Mouse (Mus musculus) myocyte (in vitro differentiated cells): ENCODE measurements around the gene Eif3i. TPM values are rescaled to one million over a fixed set of nuclear protein-coding genes. Genes with fewer than 3 reads are reported as not detected.

Experiments
- H3K27me3 ChIP-seq: one replicate; pipeline ENCODE4 v1.6.1; 2011; ENCODE audit not compliant: control insufficient read depth, insufficient read depth, insufficient read length
- H3K36me3 ChIP-seq: one replicate; pipeline ENCODE4 v1.6.1; 2011; ENCODE audit not compliant: control insufficient read depth, insufficient read depth
- H3K4me2 ChIP-seq: one replicate; pipeline ENCODE4 v1.6.1; 2011; ENCODE audit warnings: low read depth, control low read depth
- H3K4me3 ChIP-seq: one replicate; pipeline ENCODE4 v1.5.1; 2011; ENCODE audit warnings: mild to moderate bottlenecking, control low read depth, moderate library complexity
- H3K79me2 ChIP-seq: one replicate; pipeline ENCODE4 v1.6.1; 2011; ENCODE audit not compliant: control insufficient read depth, insufficient read depth
- H3ac ChIP-seq: one replicate; pipeline ENCODE4 v1.6.1; 2011; ENCODE audit not compliant: control insufficient read depth, insufficient read length
- CEBPB ChIP-seq: IDR thresholded peaks from 2 replicates; pipeline ENCODE4 v1.6.1; 2011; ENCODE audit warnings: mild to moderate bottlenecking, moderate library complexity; ENCODE audit not compliant: poor library complexity, insufficient read depth, severe bottlenecking
- E2F4 ChIP-seq: IDR thresholded peaks from one replicate; pipeline ENCODE4 v1.6.1; 2011; ENCODE audit warnings: mild to moderate bottlenecking, control low read depth, moderate library complexity; ENCODE audit not compliant: insufficient read depth
- MAX ChIP-seq: IDR thresholded peaks from one replicate; pipeline ENCODE4 v1.6.1; 2011; ENCODE audit warnings: low read depth, mild to moderate bottlenecking, control low read depth
- MYOD1 ChIP-seq, 3 experiments: IDR thresholded peaks; one replicate each; pipeline ENCODE4 v1.6.1; 2011; ENCODE audit warnings: control low read depth in 2 of 3, low read depth in 2 of 3, mild to moderate bottlenecking in 2 of 3, moderate library complexity in 1 of 3; ENCODE audit not compliant: insufficient read length in 2 of 3, control insufficient read depth in 1 of 3
- MYOG ChIP-seq, 3 experiments: IDR thresholded peaks; one replicate each; pipeline ENCODE4 v1.6.1; 2011; ENCODE audit warnings: control low read depth in 2 of 3, low read depth in 2 of 3, mild to moderate bottlenecking in 2 of 3; ENCODE audit not compliant: insufficient read length in 2 of 3, control insufficient read depth in 1 of 3, insufficient read depth in 1 of 3
- POLR2A ChIP-seq: IDR thresholded peaks from one replicate; pipeline ENCODE4 v1.6.1; 2011; ENCODE audit warnings: low read depth, mild to moderate bottlenecking, control low read depth, moderate library complexity; ENCODE audit not compliant: insufficient read length
- POLR2AphosphoS2 ChIP-seq: IDR thresholded peaks from one replicate; pipeline ENCODE4 v1.6.1; 2011; ENCODE audit warnings: low read depth, control low read depth; ENCODE audit not compliant: insufficient read length
- REST ChIP-seq: IDR thresholded peaks from one replicate; pipeline ENCODE4 v1.6.1; 2011; ENCODE audit warnings: mild to moderate bottlenecking, control low read depth, moderate library complexity; ENCODE audit not compliant: insufficient read depth, insufficient read length
- SRF ChIP-seq: IDR thresholded peaks from one replicate; pipeline ENCODE4 v1.6.1; 2011; ENCODE audit warnings: low read depth; ENCODE audit not compliant: control insufficient read depth, insufficient read length
- TCF12 ChIP-seq: IDR thresholded peaks from one replicate; pipeline ENCODE4 v1.6.1; 2011; ENCODE audit warnings: mild to moderate bottlenecking, control low read depth; ENCODE audit not compliant: poor library complexity, insufficient read depth, severe bottlenecking
- TCF3 ChIP-seq: IDR thresholded peaks from one replicate; pipeline ENCODE4 v1.6.1; 2011; ENCODE audit warnings: low read depth, control low read depth; ENCODE audit not compliant: insufficient read length
- USF1 ChIP-seq: IDR thresholded peaks from one replicate; pipeline ENCODE4 v1.6.1; 2011; ENCODE audit warnings: low read depth, mild to moderate bottlenecking, control low read depth, moderate library complexity
- polyA plus RNA-seq: library from polyadenylated mRNA; unstranded; fragments of >200 nt; fragmentation: generic; extraction: Trizol; gene quantifications from one replicate; pipeline ENCODE4 v1.2.1, GENCODE M21; 2012; ENCODE audit warnings: missing spikeins

The Eif3i gene
- polyA plus RNA-seq, 1 experiment, result 358 TPM

GRCm38 (mm10) chr4:129626035-129626434 is 25.6 kb upstream of the Eif3i start:
- H3K27me3 ChIP-seq, result no peaks in the 10 kb centered on the region

GRCm38 (mm10) chr4:129625496-129625895 is 25.0 kb upstream of the Eif3i start:
- no peak overlapping the region for H3K4me2 ChIP-seq
- H3K27me3 ChIP-seq, result no peaks in the 10 kb centered on the region
- no peaks in the 10 kb centered on the region for H3K79me2 ChIP-seq
- TF ChIP-seq CEBPB (no peak), TCF12 (no peak), POLR2A (no peak), REST (no peak), MAX (no peak), USF1 (no peak), MYOG (IDR thresholded peaks at IDR 0.05; ENCODE audit: control insufficient read depth in 1 of 3, insufficient read depth in 1 of 3, insufficient read length in 2 of 3, low read depth in 2 of 3) (no peak), E2F4 (no peak), MYOD1 (IDR thresholded peaks at IDR 0.05; ENCODE audit: control insufficient read depth in 1 of 3, insufficient read length in 2 of 3, low read depth in 2 of 3) (no peak), POLR2AphosphoS2 (no peak), SRF (no peak), TCF3 (no peak)
- H3ac ChIP-seq, result no peak overlapping the region
- H3K36me3 ChIP-seq, result peaks cover 6% of the 10 kb centered on the region
- no peak overlapping the region for H3K4me3 ChIP-seq

More at GRCm38 (mm10) chr4:129626035-129626434, 25.6 kb upstream of the Eif3i start:
- peaks cover 6% of the 10 kb centered on the region for H3K36me3 ChIP-seq
- no peak overlapping the region for H3K4me3 ChIP-seq
- H3K79me2 ChIP-seq, result no peaks in the 10 kb centered on the region
- TF ChIP-seq REST, result no peak
- no peak for TF ChIP-seq E2F4
- TF ChIP-seq MYOD1 (IDR thresholded peaks at IDR 0.05; ENCODE audit: control insufficient read depth in 1 of 3, insufficient read length in 2 of 3, low read depth in 2 of 3), result no peak
- TF ChIP-seq MYOG (IDR thresholded peaks at IDR 0.05; ENCODE audit: control insufficient read depth in 1 of 3, insufficient read depth in 1 of 3, insufficient read length in 2 of 3, low read depth in 2 of 3), result no peak
- no peak for TF ChIP-seq USF1
- no peak overlapping the region for H3ac ChIP-seq
- H3K4me2 ChIP-seq, result no peak overlapping the region

GRCm38 (mm10) chr4:129625029-129625370 is 24.6 kb upstream of the Eif3i start:
- H3ac ChIP-seq, result no peak overlapping the region
- TF ChIP-seq USF1, result no peak
- TF ChIP-seq POLR2AphosphoS2, result no peak
- no peak for TF ChIP-seq SRF
- H3K79me2 ChIP-seq, result no peaks in the 10 kb centered on the region
- H3K4me2 ChIP-seq, result peak overlapping the region; percentile 99
- H3K4me3 ChIP-seq, result no peak overlapping the region
- H3K36me3 ChIP-seq, result peaks cover 6% of the 10 kb centered on the region
- H3K27me3 ChIP-seq, result no peaks in the 10 kb centered on the region

DNA sequence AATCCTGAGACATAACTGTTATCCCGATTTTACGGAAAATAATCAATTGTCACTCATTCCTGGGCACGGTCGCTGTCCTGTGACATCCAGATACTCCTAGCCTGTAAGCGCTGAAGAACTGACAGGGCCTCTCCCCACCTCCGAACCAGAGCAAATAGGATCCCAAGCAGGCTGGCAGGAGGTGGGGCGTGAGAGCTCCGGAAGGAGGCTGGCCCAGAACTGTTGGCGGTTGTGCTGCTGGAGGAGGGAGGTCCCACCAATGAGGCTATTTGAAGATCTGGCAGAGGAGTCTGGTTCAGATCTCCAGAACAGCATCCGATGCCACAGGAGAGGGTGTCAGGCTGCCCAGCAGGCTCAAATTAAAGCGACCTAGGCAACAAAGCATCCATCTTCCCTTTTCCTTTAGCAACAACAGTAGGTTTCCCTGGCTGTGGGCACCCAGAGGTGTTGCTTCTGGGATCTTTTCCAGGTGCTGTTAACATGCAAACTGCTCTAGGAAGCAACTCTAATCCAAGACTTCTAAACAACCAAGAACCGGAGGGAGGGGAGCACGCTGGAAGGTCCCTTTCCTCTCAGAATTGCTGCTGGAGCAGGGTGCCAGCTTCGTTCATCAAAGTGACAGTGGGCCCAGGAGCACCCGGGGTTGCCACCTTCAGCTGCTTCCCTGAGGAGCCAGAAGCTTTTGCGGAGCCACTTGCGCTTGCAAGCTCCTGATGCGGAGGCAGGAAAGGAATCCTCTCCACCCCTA is 24.0 kb upstream of the Eif3i start:
- H3ac ChIP-seq, result no peak overlapping the region
- peak overlapping the region; percentile 50 for H3K4me3 ChIP-seq
- peaks cover 6% of the 10 kb centered on the region for H3K36me3 ChIP-seq
- no peaks in the 10 kb centered on the region for H3K27me3 ChIP-seq
- H3K4me2 ChIP-seq, result peak overlapping the region; percentile 99
- TF ChIP-seq TCF12 (no peak), REST (no peak), POLR2A (peak; percentile 31), POLR2AphosphoS2 (peak; percentile 72)
- no peaks in the 10 kb centered on the region for H3K79me2 ChIP-seq

DNA sequence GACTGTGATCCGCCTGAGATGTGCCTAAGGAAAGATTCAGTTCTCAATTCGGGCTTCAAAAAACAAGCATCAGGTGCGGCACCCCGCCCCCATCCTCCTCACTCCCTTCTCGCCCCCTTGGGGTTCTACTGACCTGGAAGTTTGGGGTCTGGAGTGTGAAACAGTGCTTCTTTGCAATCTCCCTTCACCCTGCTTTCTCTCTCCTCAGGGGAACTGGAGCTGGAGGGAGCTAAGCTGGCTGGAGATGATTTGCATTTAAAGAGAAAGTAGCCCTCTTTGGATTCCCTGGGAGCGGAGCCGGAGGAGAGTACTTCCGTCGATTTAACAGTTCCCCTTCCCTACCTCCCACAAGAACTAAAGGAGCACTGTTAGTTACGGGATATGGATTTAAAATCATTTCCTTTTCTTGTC is 23.2 kb upstream of the Eif3i start, which contains the start of gene Ccdc28b:
Gene Ccdc28b (minus strand): TSS at position 267 of the 411 bp plus-strand sequence.
- no peak within 1 kb of the TSS for H3ac ChIP-seq
- peak within 1 kb of the TSS; percentile 99 for H3K4me2 ChIP-seq
- no peak for TF ChIP-seq USF1
- no peak for TF ChIP-seq MYOD1 (IDR thresholded peaks at IDR 0.05; ENCODE audit: control insufficient read depth in 1 of 3, insufficient read length in 2 of 3, low read depth in 2 of 3)
- peak; percentile 16 for TF ChIP-seq POLR2A
- TF ChIP-seq CEBPB, result no peak
- no peak for TF ChIP-seq MYOG (IDR thresholded peaks at IDR 0.05; ENCODE audit: control insufficient read depth in 1 of 3, insufficient read depth in 1 of 3, insufficient read length in 2 of 3, low read depth in 2 of 3)
- TF ChIP-seq MAX, result no peak
- H3K4me3 ChIP-seq, result peak within 1 kb of the TSS; percentile 50
- H3K79me2 ChIP-seq, result no peaks in the 10 kb centered on the region
- H3K36me3 ChIP-seq, result peaks cover 6% of the 10 kb centered on the region
- H3K27me3 ChIP-seq, result no peaks in the 10 kb centered on the region
